Mouse (Mus musculus) embryonic facial prominence, embryonic 14.5 days (tissue): Measurements from ENCODE around the gene Ctnna3. TPM values are rescaled to one million over a fixed set of nuclear protein-coding genes. Genes with fewer than 3 reads are reported as not detected.
"Not testable (repeated sequence)": the region's sequence is repeated elsewhere in the genome, so short reads cannot be mapped to it uniquely, and the experiment has no call there.

ENCODE experiments used
- ATAC-seq: fragments of 200-750 bp; cut with Nextera tagmentation; 2 replicates; pipeline ENCODE4 v1.8.0; 2017; ENCODE audit warnings: low read depth, moderate number of reproducible peaks, moderate TSS enrichment
- DNase-seq: peaks from one replicate; pipeline ENCODE4 v3.0.0-alpha.2; 2015; ENCODE audit warnings: low spot score
- H3K27ac ChIP-seq: fragments of 300-500 bp; sonication (generic); replicated peaks from 2 replicates; pipeline ENCODE4 v1.5.1; 2014; ENCODE audit warnings: low read depth, mild to moderate bottlenecking, low read length, moderate library complexity
- H3K27me3 ChIP-seq: fragments of 300-500 bp; sonication (generic); replicated peaks from 2 replicates; pipeline ENCODE4 v1.6.1; 2014; ENCODE audit warnings: low read length; ENCODE audit not compliant: control insufficient read depth, insufficient read depth
- H3K36me3 ChIP-seq: fragments of 300-500 bp; sonication (generic); 2 replicates; pipeline ENCODE4 v1.6.1; 2014; ENCODE audit warnings: low read length, mixed read lengths; ENCODE audit not compliant: control insufficient read depth, insufficient read depth
- H3K4me1 ChIP-seq: fragments of 300-500 bp; sonication (generic); 2 replicates; pipeline ENCODE4 v1.6.1; 2014; ENCODE audit warnings: antibody characterized with exemption, low read length; ENCODE audit not compliant: control insufficient read depth, insufficient read depth
- H3K4me2 ChIP-seq: fragments of 300-500 bp; sonication (generic); 2 replicates; pipeline ENCODE4 v1.6.1; 2014; ENCODE audit warnings: low read depth, mild to moderate bottlenecking, low read length, moderate library complexity, mixed read lengths
- H3K4me3 ChIP-seq: fragments of 300-500 bp; sonication (generic); 2 replicates; pipeline ENCODE4 v1.5.1; 2014; ENCODE audit warnings: low read depth, mild to moderate bottlenecking, low read length
- H3K9ac ChIP-seq: fragments of 300-500 bp; sonication (generic); 2 replicates; pipeline ENCODE4 v1.6.1; 2014; ENCODE audit warnings: low read depth, mild to moderate bottlenecking, low read length, moderate library complexity, mixed read lengths
- H3K9me3 ChIP-seq: fragments of 300-500 bp; sonication (generic); 2 replicates; pipeline ENCODE4 v1.6.1; 2016; ENCODE audit warnings: low read length; ENCODE audit not compliant: control insufficient read depth
- WGBS: fragments of 180-500 bp; shearing (Covaris S2); extraction: QIAGEN DNeasy Blood & Tissue Kit; methylation state at CpG from one replicate; pipeline ENCODE4 v1.1.7; 2014; 5-methylcytosine and 5-hydroxymethylcytosine counted together
- polyA plus RNA-seq: library from polyadenylated mRNA; unstranded; fragments of >200 nt; fragmentation: Nextera tagmentation; extraction: Ambion mirVana; gene quantifications from 2 replicates; pipeline ENCODE4 v1.2.1, GENCODE M21; 2014

Gene Ctnna3
- polyA plus RNA-seq, 1 experiment from 2014 or later, result 1.6 TPM

DNA sequence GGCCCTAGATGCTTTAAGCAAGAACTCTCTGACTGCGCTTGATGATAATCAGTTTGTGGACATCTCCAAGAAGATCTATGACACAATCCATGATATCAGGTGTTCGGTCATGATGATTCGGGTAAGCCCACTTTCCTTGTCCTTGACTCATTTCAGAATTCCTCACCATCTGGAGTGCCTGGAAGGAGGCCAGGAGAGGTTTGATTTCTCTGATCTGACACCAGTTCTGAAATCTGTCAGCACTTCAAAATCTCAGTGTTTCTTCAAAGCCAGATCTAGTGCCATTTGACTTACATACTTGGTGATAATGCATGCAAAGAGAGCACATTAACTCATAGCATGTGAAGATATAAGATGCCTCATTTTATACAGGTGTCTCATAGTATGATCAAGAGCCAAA lies 1245.9 kb downstream of the Ctnna3 start:
- Histone ChIP-seq H3K4me1 (no peaks in the 10 kb centered on the region), H3K9me3 (no peaks in the 10 kb centered on the region), H3K27ac (no peak overlapping the region), H3K4me2 (no peak overlapping the region), H3K9ac (no peak overlapping the region), H3K36me3 (no peaks in the 10 kb centered on the region), H3K4me3 (no peak overlapping the region), H3K27me3 (no peaks in the 10 kb centered on the region)
- 83% methylated on average over 3 of the region's 3 CpGs for WGBS
- DNase-seq, result no peak
- no peak for ATAC-seq

DNA sequence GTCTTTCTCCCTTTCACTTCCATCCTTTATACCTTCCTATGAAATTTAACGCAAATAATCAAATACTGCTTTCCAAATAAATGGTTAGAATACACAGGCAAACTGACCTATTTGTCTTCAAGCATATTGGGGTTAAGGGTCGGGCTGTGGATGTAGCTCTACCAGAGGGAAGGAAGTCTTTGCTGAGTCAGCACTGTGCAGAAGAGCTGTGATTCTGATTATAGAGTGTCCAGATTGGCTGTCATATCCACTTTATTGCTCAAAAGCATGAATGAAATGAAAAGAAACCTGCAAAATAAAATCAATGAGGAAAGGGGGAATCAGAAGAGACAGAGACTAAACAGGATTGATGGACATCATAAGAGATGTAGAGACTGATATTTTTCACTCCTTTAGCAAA lies 1280.1 kb downstream of the Ctnna3 start:
- no peak overlapping the region for H3K4me3 ChIP-seq
- H3K27ac ChIP-seq, result no peak overlapping the region
- H3K9ac ChIP-seq, result no peak overlapping the region
- no peaks in the 10 kb centered on the region for H3K9me3 ChIP-seq
- 84% methylated on average over 2 of the region's 2 CpGs for WGBS
- DNase-seq (no peak), ATAC-seq (no peak)
- H3K36me3 ChIP-seq, result no peaks in the 10 kb centered on the region
- no peaks in the 10 kb centered on the region for H3K4me1 ChIP-seq
- H3K4me2 ChIP-seq, result no peak overlapping the region
- no peaks in the 10 kb centered on the region for H3K27me3 ChIP-seq

DNA sequence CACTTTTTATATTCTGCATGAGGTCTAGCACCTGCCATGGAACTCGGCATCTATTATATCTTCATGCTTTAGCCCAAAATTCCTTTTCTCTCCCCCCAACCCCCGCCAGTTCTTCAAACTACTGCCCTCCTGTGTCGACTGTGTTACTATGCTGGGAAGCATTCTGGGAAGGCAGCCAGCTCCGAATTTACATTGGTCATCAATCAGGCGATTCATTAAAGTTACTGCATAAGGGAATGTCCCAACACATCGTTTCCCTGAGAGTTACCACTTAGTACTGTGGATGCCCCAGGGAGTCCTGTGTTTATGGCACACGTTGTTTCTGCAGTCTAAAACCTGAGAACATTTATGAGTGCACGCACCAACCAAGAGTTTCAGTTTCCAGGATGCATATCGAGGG lies 1288.1 kb downstream of the Ctnna3 start:
- DNase-seq, result peak; percentile 21
- Histone ChIP-seq H3K4me1 (no peaks in the 10 kb centered on the region), H3K9ac (no peak overlapping the region), H3K4me2 (no peak overlapping the region), H3K27me3 (no peaks in the 10 kb centered on the region), H3K36me3 (no peaks in the 10 kb centered on the region), H3K9me3 (no peaks in the 10 kb centered on the region), H3K4me3 (no peak overlapping the region), H3K27ac (no peak overlapping the region)
- no peak for ATAC-seq
- WGBS, result 65% methylated on average over 9 of the region's 9 CpGs

DNA sequence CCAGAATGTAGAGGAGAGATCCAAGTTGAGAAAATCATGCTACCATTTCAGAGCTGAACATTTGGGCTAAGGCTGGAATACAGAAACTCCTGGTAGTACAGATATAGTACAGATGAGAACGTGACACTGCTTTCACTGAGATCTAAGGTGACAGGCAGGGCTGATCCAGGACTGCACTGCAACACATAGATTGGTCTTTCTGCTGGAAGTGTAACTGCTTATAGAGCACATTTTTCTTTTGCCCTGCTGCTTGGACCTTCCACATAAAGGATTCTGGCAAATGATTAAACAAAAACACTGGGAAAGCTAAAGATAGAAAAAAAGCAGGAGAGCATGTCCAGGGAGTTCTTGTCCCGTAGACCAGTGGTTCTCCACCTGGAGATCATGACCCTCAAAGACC lies 1305.8 kb downstream of the Ctnna3 start:
- Histone ChIP-seq H3K27me3 (no peaks in the 10 kb centered on the region), H3K4me3 (no peak overlapping the region), H3K9me3 (no peaks in the 10 kb centered on the region), H3K9ac (no peak overlapping the region), H3K27ac (no peak overlapping the region), H3K36me3 (no peaks in the 10 kb centered on the region), H3K4me2 (no peak overlapping the region), H3K4me1 (no peaks in the 10 kb centered on the region)
- 75% methylated on average over 2 of the region's 2 CpGs for WGBS
- DNase-seq, result no peak
- ATAC-seq, result no peak

DNA sequence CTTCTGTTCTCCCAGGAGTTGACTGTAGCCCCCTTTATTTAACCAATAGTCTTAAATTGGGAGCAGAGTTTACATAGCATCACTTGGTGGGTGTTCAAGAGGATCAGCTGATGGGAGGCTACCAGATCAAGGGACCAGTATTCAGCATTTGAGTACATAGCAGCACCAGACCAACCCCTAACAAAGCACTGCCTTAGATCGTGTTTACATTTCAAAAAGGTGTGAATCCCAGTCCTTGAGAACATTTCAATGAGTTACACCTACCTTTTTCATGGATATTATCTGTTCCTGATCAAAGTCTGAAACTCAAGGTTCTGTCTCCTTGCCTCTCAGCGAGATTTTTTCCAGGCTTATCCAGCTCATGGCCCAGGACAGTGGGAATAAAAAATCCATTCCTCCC lies 1306.7 kb downstream of the Ctnna3 start:
- H3K27ac ChIP-seq, result no peak overlapping the region
- DNase-seq (no peak), ATAC-seq (no peak)
- H3K9me3 ChIP-seq, result no peaks in the 10 kb centered on the region
- H3K36me3 ChIP-seq, result no peaks in the 10 kb centered on the region
- WGBS, result 20% methylated on average over 2 of the region's 2 CpGs
- no peaks in the 10 kb centered on the region for H3K4me1 ChIP-seq
- no peak overlapping the region for H3K4me2 ChIP-seq
- H3K4me3 ChIP-seq, result no peak overlapping the region
- no peaks in the 10 kb centered on the region for H3K27me3 ChIP-seq
- no peak overlapping the region for H3K9ac ChIP-seq

DNA sequence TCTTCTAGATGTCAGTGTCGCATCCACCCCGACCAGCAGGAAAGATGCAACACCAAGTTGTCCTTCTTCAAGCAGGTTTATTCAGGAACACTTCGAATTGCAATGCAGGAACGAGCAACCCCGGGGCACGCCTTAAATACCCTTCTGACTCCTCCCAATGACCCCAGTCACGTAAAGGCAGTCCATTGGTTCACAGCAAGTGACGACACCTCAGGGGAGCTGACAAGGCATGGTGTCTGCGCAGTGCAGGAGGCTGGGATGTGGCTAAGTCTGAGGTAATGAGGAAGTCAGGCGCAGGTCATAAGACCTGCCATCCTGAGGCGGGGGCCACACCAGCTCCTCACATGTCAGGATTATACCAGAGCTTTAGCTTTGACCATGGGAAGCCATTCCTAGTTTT lies 1311.8 kb downstream of the Ctnna3 start:
- not testable (repeated sequence) for H3K27ac ChIP-seq, H3K4me1 ChIP-seq, H3K9ac ChIP-seq, ATAC-seq, H3K36me3 ChIP-seq, H3K4me2 ChIP-seq, DNase-seq, H3K4me3 ChIP-seq, H3K9me3 ChIP-seq, H3K27me3 ChIP-seq
- 84% methylated on average over 11 of the region's 11 CpGs for WGBS

DNA sequence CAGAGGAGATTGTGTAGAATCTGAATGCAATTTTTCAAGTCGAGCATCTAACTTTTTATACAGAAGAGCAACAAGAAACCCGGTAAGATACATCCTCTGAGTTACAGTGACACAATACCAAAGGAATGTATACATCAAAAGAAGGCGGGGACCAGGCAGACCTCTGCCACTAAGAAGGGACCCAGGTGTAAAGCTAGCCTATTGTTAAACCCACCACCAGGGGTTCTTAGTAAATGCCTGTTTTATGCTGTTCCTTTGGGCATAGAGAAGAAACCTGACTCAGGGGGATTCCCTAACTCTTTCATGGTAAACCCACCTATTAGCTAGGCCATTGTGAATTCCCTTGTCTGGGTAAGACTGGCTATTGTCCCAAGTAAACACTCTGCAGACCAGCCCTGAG lies 1314.2 kb downstream of the Ctnna3 start:
- DNase-seq, result peak; percentile 27
- not testable (repeated sequence) for H3K4me1 ChIP-seq, H3K9ac ChIP-seq, ATAC-seq, H3K27ac ChIP-seq, H3K4me3 ChIP-seq, H3K4me2 ChIP-seq, H3K36me3 ChIP-seq, H3K9me3 ChIP-seq, H3K27me3 ChIP-seq
- WGBS, result 31% methylated on average over 3 of the region's 3 CpGs

DNA sequence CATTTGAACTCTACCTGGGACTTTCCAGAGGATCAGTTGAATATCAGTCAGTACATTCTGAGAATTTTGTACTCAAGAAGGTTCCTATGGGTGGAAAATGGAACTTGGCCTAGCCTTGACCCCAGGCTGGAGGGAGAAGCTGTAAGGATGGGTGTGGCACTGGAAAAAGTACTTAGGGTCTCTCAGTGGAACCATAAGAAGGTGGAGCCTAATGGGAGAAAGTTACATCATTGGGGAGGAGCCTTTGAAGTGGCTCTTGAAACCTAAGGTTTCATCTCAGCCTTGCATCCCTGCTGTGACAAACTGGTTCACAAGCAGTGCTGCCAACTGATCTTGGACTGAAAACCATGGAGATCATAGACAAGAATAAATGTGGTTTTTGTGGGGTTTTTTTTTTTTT lies 1318.8 kb downstream of the Ctnna3 start:
- H3K27ac ChIP-seq, result no peak overlapping the region
- no peaks in the 10 kb centered on the region for H3K4me1 ChIP-seq
- no peaks in the 10 kb centered on the region for H3K27me3 ChIP-seq
- no peaks in the 10 kb centered on the region for H3K36me3 ChIP-seq
- H3K4me3 ChIP-seq, result no peak overlapping the region
- H3K4me2 ChIP-seq, result no peak overlapping the region
- no peak for ATAC-seq
- no peak overlapping the region for H3K9ac ChIP-seq
- no peak for DNase-seq
- no peaks in the 10 kb centered on the region for H3K9me3 ChIP-seq

DNA sequence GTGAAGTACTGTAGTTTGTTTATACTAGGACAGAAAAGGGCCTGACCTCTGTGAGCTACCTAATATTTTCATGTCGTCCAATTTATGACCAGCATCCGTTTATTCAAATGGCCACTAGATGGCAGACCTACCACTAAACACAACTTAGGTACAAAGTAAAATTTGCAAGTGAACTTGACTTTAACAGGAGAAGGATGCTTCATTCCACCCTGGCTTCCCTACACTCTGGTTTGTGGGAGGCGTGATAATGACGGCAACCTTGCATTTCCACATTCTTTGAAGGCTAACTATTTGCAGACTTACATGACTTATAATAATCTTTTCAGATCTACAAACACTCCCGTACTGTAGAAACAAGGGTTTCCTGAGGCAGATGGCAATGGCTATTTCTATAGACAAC lies 1320.9 kb downstream of the Ctnna3 start:
- DNase-seq (peak; percentile 53), ATAC-seq (no peak)
- Histone ChIP-seq H3K36me3 (no peaks in the 10 kb centered on the region), H3K27me3 (no peaks in the 10 kb centered on the region), H3K4me1 (no peaks in the 10 kb centered on the region), H3K9ac (no peak overlapping the region), H3K4me2 (no peak overlapping the region), H3K4me3 (no peak overlapping the region), H3K27ac (no peak overlapping the region), H3K9me3 (no peaks in the 10 kb centered on the region)
- WGBS, result 29% methylated on average over 5 of the region's 5 CpGs
